Mouse (Mus musculus) olfactory bulb, adult 2 months (tissue): ENCODE measurements around the gene Hsd11b1. TPM values are rescaled to one million over a fixed set of nuclear protein-coding genes. Genes with fewer than 3 reads are reported as not detected.

ENCODE experiments used
- H3K27ac ChIP-seq: fragments of 200-500 bp; 2 replicates; pipeline ENCODE4 v1.5.1; 2012; ENCODE audit warnings: low read depth, low read length; ENCODE audit not compliant: insufficient read depth
- H3K4me1 ChIP-seq: fragments of 200-500 bp; 2 replicates; pipeline ENCODE4 v1.6.1; 2012; ENCODE audit warnings: low read length; ENCODE audit not compliant: control insufficient read depth, insufficient read depth
- H3K4me3 ChIP-seq: fragments of 200-500 bp; 2 replicates; pipeline ENCODE4 v1.5.1; 2012; ENCODE audit warnings: mild to moderate bottlenecking, low read depth, low read length, moderate library complexity; ENCODE audit not compliant: insufficient read depth
- CTCF ChIP-seq: fragments of 200-500 bp; IDR thresholded peaks from 2 replicates; pipeline ENCODE4 v1.5.1; 2012; ENCODE audit warnings: low read depth, mild to moderate bottlenecking, low read length, moderate library complexity; ENCODE audit not compliant: insufficient read depth
- POLR2A ChIP-seq: fragments of 200-500 bp; IDR thresholded peaks from 2 replicates; pipeline ENCODE4 v1.6.1; 2012; ENCODE audit warnings: mild to moderate bottlenecking, low read depth, low read length, moderate library complexity; ENCODE audit not compliant: insufficient read depth
- WGBS: fragments of 180-500 bp; shearing (Covaris S2); methylation state at CpG from one replicate; pipeline ENCODE4 v1.1.7; 2018; 5-methylcytosine and 5-hydroxymethylcytosine counted together
- polyA plus RNA-seq: library from polyadenylated mRNA; stranded (reverse); fragments of >200 nt; gene quantifications from 2 replicates; pipeline ENCODE4 v1.2.4, GENCODE M21; 2012; ENCODE audit warnings: low replicate concordance; ENCODE audit not compliant: missing spikeins, insufficient read depth, insufficient read length

The Hsd11b1 gene
- polyA plus RNA-seq, 1 experiment, result not detected

DNA sequence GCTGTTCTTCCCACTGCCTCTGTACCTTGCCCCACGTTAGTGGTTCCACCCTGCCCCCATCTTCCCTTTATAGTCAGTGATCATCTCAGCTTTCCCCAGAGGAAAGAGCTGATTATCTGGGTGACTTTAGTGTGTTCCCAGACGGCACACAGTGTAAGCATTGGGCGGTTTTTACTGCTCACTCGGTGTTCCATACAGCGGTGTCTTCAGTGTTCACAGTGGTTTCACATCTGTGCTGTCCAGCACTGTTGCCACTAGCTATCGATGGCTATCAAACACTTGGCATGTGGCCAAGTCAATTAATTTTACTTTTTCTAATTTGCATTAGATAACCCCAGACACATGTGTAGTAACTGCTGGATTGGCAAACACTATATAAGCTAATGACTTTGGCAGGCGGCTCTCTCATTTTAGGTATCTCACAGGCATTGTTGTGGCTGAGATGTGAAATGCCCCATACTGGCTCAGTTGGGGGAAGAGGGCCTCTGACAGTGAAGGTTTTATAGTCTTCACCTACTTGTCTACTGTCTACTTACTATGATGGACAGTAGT, 20.4 kb upstream of the Hsd11b1 start:
- Histone ChIP-seq H3K4me3 (no peak overlapping the region), H3K4me1 (no peaks in the 10 kb centered on the region), H3K27ac (no peak overlapping the region)
- TF ChIP-seq CTCF, result no peak
- TF ChIP-seq POLR2A, result no peak
- WGBS, result 79% methylated on average over 7 of the region's 7 CpGs

DNA sequence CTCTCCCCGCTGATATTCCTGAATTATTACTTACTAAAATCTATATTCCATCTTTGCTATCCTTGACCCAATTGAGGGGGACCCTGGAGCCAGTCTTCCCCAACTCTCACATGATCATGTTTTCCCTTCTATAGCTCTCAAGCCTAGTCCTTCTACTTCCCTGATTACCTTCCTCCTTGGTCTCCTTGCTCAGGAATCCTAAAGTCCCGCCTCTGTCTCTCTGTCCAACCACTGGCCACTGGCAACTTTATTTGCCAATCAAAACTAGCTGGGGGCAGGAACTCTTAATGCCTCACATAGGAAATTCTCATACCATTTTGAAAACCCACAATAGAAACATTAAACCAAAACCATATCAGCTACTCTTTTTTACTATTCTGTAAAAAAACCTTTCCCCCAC, 17.5 kb upstream of the Hsd11b1 start:
- no peaks in the 10 kb centered on the region for H3K4me1 ChIP-seq
- no peak overlapping the region for H3K27ac ChIP-seq
- 97% methylated on average over 2 of the region's 2 CpGs for WGBS
- TF ChIP-seq CTCF (no peak), POLR2A (no peak)
- H3K4me3 ChIP-seq, result no peak overlapping the region

GRCm38 (mm10) chr1:193279492-193279891, 15.6 kb upstream of the Hsd11b1 start:
- Histone ChIP-seq H3K4me3 (no peak overlapping the region), H3K4me1 (no peaks in the 10 kb centered on the region), H3K27ac (no peak overlapping the region)
- TF ChIP-seq CTCF (no peak), POLR2A (no peak)
- 93% methylated on average over 4 of the region's 4 CpGs for WGBS

DNA sequence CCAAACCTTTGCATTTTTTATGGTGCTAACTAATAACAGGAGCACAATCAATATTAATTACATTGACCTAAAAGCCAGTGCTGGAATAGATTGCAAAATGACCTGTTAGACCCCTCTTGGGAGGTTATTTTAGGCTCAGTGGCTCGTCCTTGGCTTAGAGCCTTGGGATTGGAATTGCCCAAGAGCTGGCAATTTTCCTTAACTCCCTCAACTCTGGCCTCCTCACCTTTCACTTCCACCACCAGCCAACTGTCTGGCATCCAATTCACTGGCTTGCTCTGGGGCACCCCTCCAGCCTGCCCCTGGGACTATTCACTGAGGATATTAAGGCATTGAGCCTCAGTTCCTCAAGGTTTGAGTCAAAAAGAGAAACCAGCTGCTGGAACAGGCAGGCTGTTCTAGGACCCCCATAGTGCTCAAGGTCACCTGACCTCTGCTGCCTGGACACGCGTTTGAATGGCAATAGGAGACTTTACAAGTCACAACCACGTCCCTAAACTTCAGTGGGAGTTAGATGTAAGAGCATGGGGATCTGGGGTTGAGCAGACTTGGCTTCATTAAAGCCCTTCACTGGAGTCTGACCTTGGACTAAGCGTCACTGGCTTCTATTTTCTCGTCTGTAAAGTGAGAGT, 14.7 kb upstream of the Hsd11b1 start:
- no peak for TF ChIP-seq POLR2A
- TF ChIP-seq CTCF, result no peak
- Histone ChIP-seq H3K4me1 (no peaks in the 10 kb centered on the region), H3K27ac (no peak overlapping the region), H3K4me3 (no peak overlapping the region)
- WGBS, result 64% methylated on average over 6 of the region's 6 CpGs

DNA sequence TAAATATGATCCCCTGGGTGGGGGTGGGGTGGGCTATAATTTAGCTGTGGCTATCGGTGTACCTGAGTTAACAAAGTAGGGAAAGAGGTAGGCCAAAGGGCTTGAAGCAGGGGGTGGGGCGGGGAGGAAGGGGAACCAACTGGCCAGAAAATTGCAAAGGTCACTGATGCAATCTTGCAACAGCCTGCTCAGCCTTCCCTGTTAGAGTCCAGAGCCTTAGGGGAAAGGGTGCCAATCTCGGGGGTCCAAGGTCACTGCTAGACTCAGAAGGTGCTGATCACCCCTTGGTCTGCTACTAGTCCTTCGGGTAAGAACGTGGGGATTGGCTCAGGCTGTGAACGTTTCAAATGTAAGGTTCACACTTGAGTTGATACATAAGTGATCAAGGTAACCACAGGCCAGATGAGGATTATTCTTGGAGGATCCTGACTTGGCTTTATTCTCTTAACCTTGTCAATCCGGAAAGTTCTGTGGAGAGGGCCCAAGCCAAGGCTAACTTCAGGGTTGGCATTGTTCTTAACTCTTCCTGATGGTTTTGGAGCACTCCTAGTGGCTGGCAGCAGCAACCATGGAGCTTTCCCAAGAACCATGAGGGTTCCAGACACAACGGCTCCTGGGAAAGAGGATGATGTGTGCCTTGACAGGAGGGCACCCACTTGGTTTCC, 10.7 kb upstream of the Hsd11b1 start:
- H3K4me3 ChIP-seq, result no peak overlapping the region
- WGBS, result 88% methylated on average over 8 of the region's 8 CpGs
- peaks cover 13% of the 10 kb centered on the region for H3K4me1 ChIP-seq
- H3K27ac ChIP-seq, result no peak overlapping the region
- TF ChIP-seq CTCF, result no peak
- no peak for TF ChIP-seq POLR2A

DNA sequence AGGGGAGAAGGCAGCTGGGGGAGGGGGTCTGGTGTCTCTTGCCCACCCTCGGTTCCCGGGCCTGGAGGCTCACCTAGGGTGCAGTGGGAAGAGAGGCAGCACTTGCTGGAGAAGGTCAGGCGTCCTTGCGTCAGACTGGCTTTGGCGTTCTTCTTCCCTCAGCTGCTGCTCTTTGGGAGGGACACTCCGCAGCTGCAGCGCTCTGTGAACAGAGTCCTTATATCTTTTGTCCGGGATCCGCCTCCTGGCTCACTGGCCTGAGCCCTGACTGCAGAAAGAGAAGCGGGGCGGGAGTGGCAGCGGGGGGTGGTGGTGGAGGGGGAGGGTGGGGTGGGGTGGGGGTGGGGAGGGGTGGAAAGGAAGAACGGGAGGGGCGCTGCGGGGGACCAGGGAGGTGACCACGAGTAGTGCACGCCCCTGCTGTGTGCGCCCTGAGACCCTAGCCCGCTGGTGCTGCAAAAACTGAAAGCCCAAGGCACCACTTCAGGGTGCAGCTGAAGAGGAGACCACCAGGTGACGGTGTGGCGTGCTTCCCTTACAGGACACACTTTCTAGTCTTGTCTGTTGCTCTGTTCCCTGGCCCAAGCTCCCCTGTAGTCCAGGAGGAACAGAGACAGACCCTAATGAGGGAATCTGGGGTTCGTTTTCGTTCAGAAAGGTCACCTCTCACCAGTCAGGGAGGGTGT, 9.2 kb upstream of the Hsd11b1 start, which contains the start of gene G0s2:
Gene G0s2 (minus strand): TSS at position 302 of the 686 bp plus-strand sequence.
- TF ChIP-seq POLR2A, result no peak
- TF ChIP-seq CTCF, result peak; percentile 28; the same call in 1 of the 2 replicates
- WGBS, result 5% methylated on average over 23 of the region's 23 CpGs
- peak within 1 kb of the TSS; percentile 41 for H3K4me3 ChIP-seq

GRCm38 (mm10) chr1:193272137-193272915, 8.5 kb upstream of the Hsd11b1 start:
- Histone ChIP-seq H3K27ac (peak overlapping the region; percentile 68), H3K4me1 (peaks cover 13% of the 10 kb centered on the region), H3K4me3 (peak overlapping the region; percentile 41)
- TF ChIP-seq POLR2A (no peak), CTCF (no peak)
- 39% methylated on average over 24 of the region's 24 CpGs for WGBS

More for the DNA sequence above, 9.2 kb upstream of the Hsd11b1 start, which contains the start of gene G0s2:
- Histone ChIP-seq H3K27ac (peak within 1 kb of the TSS; percentile 68), H3K4me1 (peaks cover 13% of the 10 kb centered on the region)

GRCm38 (mm10) chr1:193270965-193271763, 7.3 kb upstream of the Hsd11b1 start:
- 74% methylated on average over 6 of the region's 6 CpGs for WGBS
- TF ChIP-seq CTCF (no peak), POLR2A (no peak)

More at GRCm38 (mm10) chr1:193270965-193271763, 7.3 kb upstream of the Hsd11b1 start:
- no peak overlapping the region for H3K4me3 ChIP-seq
- H3K4me1 ChIP-seq, result peaks cover 13% of the 10 kb centered on the region
- H3K27ac ChIP-seq, result no peak overlapping the region
